Mouse (Mus musculus) neutrophil, adult 5-6 weeks (primary cell): ENCODE results near the gene Arhgap22. TPM values are rescaled to one million over a fixed set of nuclear protein-coding genes. Genes with fewer than 3 reads are reported as not detected.

Experiments
- ATAC-seq: fragments of 151-379, 151-347 bp; 2 replicates; pipeline ENCODE4 v1.8.0; 2017; ENCODE audit warnings: mild to moderate bottlenecking, moderate TSS enrichment; ENCODE audit not compliant: insufficient number of reproducible peaks, poor library complexity, low FRiP score, severe bottlenecking; ENCODE audit errors: extremely low read depth
- total RNA-seq: library from RNA; stranded (forward); fragments of 200-1000 nt; gene quantifications from 2 replicates; pipeline ENCODE4 v1.2.3, GENCODE M21; 2017

Gene Arhgap22
- total RNA-seq, 1 experiment from 2014 or later = 0.35 TPM

DNA sequence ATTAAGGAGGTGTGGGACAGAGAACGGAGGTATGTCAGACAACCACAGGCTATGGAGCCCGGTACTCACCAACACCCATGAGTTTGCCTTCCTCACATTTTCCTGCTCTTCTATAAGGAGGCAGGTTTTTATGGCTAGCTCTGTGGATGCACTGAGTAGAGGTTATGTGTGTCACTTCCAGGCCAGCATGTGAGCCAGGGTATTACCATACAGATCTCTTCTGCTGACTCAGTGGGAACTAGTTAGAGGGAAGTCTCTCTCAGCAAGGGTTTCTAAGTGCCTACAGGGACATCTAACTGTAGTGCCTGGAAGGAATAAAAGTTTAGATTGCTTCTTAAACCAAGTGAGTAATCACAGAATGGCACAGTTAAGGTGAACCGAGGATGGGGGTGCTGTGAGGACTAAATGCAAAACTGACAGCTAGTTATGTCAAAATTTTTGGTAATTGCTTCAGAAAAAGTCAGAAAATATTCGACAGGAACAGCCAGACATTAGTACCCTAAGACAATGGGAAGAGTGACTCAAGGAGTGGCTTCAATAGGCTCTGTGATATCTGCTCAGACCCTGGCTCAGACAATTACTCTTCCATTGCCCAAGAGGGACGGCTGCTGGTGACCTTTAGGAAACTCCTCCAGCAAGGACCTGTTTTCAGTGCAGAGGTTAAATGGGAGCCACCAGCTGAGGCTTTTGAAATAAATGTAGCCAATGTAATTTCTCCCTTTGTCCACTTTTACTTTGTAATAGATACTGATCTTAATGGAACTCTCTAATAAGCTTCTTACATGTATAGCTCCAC is 184.4 kb downstream of the Arhgap22 start:
- ATAC-seq = no peak

DNA sequence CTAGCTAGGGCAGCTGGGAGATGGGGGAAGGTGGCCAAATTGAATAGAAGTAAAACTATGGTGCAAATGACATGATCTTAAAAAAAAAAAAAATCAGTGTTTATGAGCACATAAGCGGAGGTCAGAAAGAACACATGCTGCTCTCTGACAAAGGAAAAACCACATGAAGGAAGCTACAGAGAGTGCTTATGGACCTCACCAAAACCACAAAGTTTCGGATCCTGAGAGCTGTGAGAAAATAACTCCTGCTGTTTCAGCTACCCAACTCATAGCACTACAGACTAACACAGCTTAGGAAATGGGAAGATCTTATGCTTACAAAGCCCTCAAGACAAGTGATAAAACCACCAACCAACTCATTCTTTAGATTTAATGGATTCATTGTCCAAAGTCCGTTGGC is 186.2 kb downstream of the Arhgap22 start:
- no peak for ATAC-seq

DNA sequence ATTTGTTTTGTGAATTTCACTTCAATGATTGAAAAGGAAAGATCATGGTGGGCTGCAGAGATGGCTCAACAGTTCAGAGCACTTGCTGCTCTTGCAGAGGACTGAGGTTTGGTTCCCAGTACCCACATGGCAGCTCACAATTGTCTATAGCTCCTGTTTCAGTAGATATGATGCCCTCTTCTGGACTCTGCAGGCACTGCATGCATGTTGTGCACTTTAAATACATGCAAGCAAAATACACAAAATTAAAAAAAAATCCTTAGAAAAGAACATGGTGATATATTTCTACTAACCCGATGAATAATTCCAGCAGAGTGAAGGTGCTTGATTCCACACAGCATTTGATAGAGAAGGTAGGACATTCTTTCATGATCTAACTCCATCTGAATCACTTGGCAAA is 188.5 kb downstream of the Arhgap22 start:
- ATAC-seq = no peak

- no peak for ATAC-seq
Observed at GRCm38 (mm10) chr14:33415746-33416145, 201.9 kb downstream of the Arhgap22 start.

DNA sequence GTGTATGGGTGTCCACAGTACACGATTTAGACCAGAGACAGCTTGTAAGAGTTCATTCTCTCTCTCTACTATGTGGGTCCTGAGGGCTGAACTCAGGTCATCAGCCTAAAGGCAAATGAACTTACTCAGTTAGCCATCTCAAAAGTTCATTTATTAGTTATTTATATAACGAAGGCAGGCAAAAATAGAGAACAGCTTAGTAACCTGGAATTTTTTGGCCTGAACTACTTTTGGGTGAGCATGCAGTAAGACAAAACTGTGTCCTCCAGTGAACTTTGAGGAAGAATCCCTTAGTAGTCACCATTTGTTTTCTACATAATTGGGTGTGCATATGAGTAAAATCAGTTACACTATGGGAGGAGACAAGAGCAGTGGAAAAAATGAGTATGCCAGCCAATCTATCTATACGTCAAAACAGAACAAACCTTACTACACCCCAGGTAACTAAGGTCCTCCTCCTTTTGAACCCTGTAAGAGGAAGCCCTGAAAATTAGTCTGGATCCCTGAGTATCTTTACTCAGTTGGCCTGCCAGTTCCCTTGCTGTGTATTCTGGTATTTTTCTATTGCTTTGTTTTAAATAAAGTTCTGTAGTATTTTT is 204.6 kb downstream of the Arhgap22 start:
- no peak for ATAC-seq

Other genes starting within 250 kb of the Arhgap22 start
- gene Lrrc18, start 222.6 kb upstream of the Arhgap22 start, total RNA-seq = 0.37 and 0.81 TPM in 2 replicates
- gene Wdfy4, start 28.5 kb upstream of the Arhgap22 start, total RNA-seq = 207 and 223 TPM in 2 replicates
- gene Mapk8, start 233.1 kb downstream of the Arhgap22 start, total RNA-seq = 46.7 and 47.4 TPM in 2 replicates